Mouse (Mus musculus): ENCODE data around the gene Prom1.
"Not testable (repeated sequence)": the region's sequence is repeated elsewhere in the genome, so short reads cannot be mapped to it uniquely, and the experiment has no call there.

Gene Prom1

GRCm38 (mm10) chr5:44101231-44102110 is at the start of gene Prom1:
Gene Prom1, minus strand, starts transcription at chr5:44102032.
- peak; percentile 6 for DNase-seq (ENCODE audit: low spot score)

GRCm38 (mm10) chr5:44147732-44148131 is 45.9 kb upstream of the Prom1 start:
- DNase-seq (ENCODE audit: low spot score), result no peak

GRCm38 (mm10) chr5:44146437-44147332 is 44.9 kb upstream of the Prom1 start:
- no peak for DNase-seq (ENCODE audit: low spot score)

GRCm38 (mm10) chr5:44143467-44144235 is 41.8 kb upstream of the Prom1 start:
- DNase-seq (ENCODE audit: low spot score), result no peak

GRCm38 (mm10) chr5:44127487-44127886 is 25.7 kb upstream of the Prom1 start:
- no peak for DNase-seq (ENCODE audit: low spot score)

- not testable (repeated sequence) for DNase-seq (ENCODE audit: low spot score)
These were observed 24.7 kb upstream of the Prom1 start for GRCm38 (mm10) chr5:44126574-44126973.

GRCm38 (mm10) chr5:44121390-44121789 is 19.6 kb upstream of the Prom1 start:
- no peak for DNase-seq (ENCODE audit: low spot score)

GRCm38 (mm10) chr5:44113138-44113537 is 11.3 kb upstream of the Prom1 start:
- no peak for DNase-seq (ENCODE audit: low spot score)

- DNase-seq (ENCODE audit: low spot score), result no peak
These were observed 7.3 kb upstream of the Prom1 start for GRCm38 (mm10) chr5:44109121-44109520.

- no peak for DNase-seq (ENCODE audit: low spot score)
These were observed 6.3 kb upstream of the Prom1 start for GRCm38 (mm10) chr5:44108125-44108524.

GRCm38 (mm10) chr5:44105192-44105591 is 3.4 kb upstream of the Prom1 start:
- no peak for DNase-seq (ENCODE audit: low spot score)

GRCm38 (mm10) chr5:44104686-44105085 is 2.9 kb upstream of the Prom1 start:
- DNase-seq (ENCODE audit: low spot score), result no peak

GRCm38 (mm10) chr5:44104120-44104519 is 2.3 kb upstream of the Prom1 start:
- DNase-seq (ENCODE audit: low spot score), result no peak

GRCm38 (mm10) chr5:44103121-44103520 is 1.3 kb upstream of the Prom1 start:
- DNase-seq (ENCODE audit: low spot score), result no peak

GRCm38 (mm10) chr5:44100544-44101230 is 1.1 kb downstream of the Prom1 start:
- DNase-seq (ENCODE audit: low spot score), result peak; percentile 4

- DNase-seq (ENCODE audit: low spot score), result no peak
These were observed 1.7 kb downstream of the Prom1 start for GRCm38 (mm10) chr5:44100187-44100543.

- no peak for DNase-seq (ENCODE audit: low spot score)
These were observed 4.8 kb downstream of the Prom1 start for GRCm38 (mm10) chr5:44096996-44097395.

- no peak for DNase-seq (ENCODE audit: low spot score)
These were observed 5.7 kb downstream of the Prom1 start for GRCm38 (mm10) chr5:44096106-44096505.

GRCm38 (mm10) chr5:44095697-44096096 is 6.1 kb downstream of the Prom1 start:
- DNase-seq (ENCODE audit: low spot score), result no peak

- DNase-seq (ENCODE audit: low spot score), result no peak
These were observed 14.8 kb downstream of the Prom1 start for GRCm38 (mm10) chr5:44087034-44087433.

- no peak for DNase-seq (ENCODE audit: low spot score)
These were observed 16.0 kb downstream of the Prom1 start for GRCm38 (mm10) chr5:44085871-44086270.

GRCm38 (mm10) chr5:44081108-44081507 is 20.7 kb downstream of the Prom1 start:
- no peak for DNase-seq (ENCODE audit: low spot score)

Data from layer of hippocampus, adult 11-12 months (tissue).